Mouse (Mus musculus) testis, adult 2 months (tissue): Measurements from ENCODE around the gene Cdc45.

Source experiments
- CTCF ChIP-seq: fragments of 200-500 bp; IDR thresholded peaks from 2 replicates; pipeline ENCODE4 v1.5.1; 2012; ENCODE audit warnings: low read depth, mild to moderate bottlenecking, inconsistent platforms, low read length, moderate library complexity; ENCODE audit not compliant: control insufficient read depth, insufficient read depth, insufficient replicate concordance
- POLR2A ChIP-seq: fragments of 200-500 bp; IDR thresholded peaks from 2 replicates; pipeline ENCODE4 v1.6.1; 2012; ENCODE audit warnings: low read depth, mild to moderate bottlenecking, inconsistent platforms, low read length, moderate library complexity; ENCODE audit not compliant: control insufficient read depth

GRCm38 (mm10) chr16:18738303-18738702 lies 73.5 kb downstream of the Cdc45 start:
- TF ChIP-seq POLR2A (no peak), CTCF (no peak)
